Mouse (Mus musculus) lung, adult 2 months (tissue): Measurements from ENCODE around the gene Zfp619. TPM values are rescaled to one million over a fixed set of nuclear protein-coding genes. Genes with fewer than 3 reads are reported as not detected.
"Not testable (repeated sequence)": the region's sequence is repeated elsewhere in the genome, so short reads cannot be mapped to it uniquely, and the experiment has no call there.

Source experiments
- DNase-seq: peaks from one replicate; pipeline ENCODE4 v3.0.0; 2022
- H3K4me1 ChIP-seq: fragments of 200-500 bp; 2 replicates; pipeline ENCODE4 v1.6.1; 2011; ENCODE audit warnings: low read length; ENCODE audit not compliant: control insufficient read depth, insufficient read depth
- H3K4me3 ChIP-seq: fragments of 200-500 bp; replicated peaks from 2 replicates; pipeline ENCODE3; 2011; ENCODE audit warnings: low read depth, mild to moderate bottlenecking, control low read depth, low read length; ENCODE audit errors: extremely low read depth
- CTCF ChIP-seq: fragments of 200-500 bp; IDR thresholded peaks from 2 replicates; pipeline ENCODE4 v1.5.1; 2011; ENCODE audit warnings: mild to moderate bottlenecking, low read length, control low read depth; ENCODE audit not compliant: insufficient read depth
- POLR2A ChIP-seq: fragments of 200-500 bp; IDR thresholded peaks from 2 replicates; pipeline ENCODE4 v1.6.1; 2011; ENCODE audit warnings: low read depth, mild to moderate bottlenecking, control low read depth, low read length, borderline replicate concordance; ENCODE audit errors: extremely low read depth
- WGBS: fragments of 180-500 bp; shearing (Covaris S2); methylation state at CpG from one replicate; pipeline ENCODE4 v1.1.7; 2018; 5-methylcytosine and 5-hydroxymethylcytosine counted together
- polyA plus RNA-seq: library from polyadenylated mRNA; depleted of rRNA; stranded (reverse); fragments of >200 nt; gene quantifications from 2 replicates; pipeline ENCODE4 v1.2.3, GENCODE M21; 2012; rRNA removed

The Zfp619 gene
- polyA plus RNA-seq, 1 experiment = 0.56 TPM

- no peak for TF ChIP-seq CTCF
- TF ChIP-seq POLR2A = no peak
- Histone ChIP-seq H3K4me3 (no peak overlapping the region), H3K4me1 (no peaks in the 10 kb centered on the region)
- 94% methylated on average over 1 of the region's 1 CpGs for WGBS
- DNase-seq = no peak
Measured at GRCm38 (mm10) chr7:39588037-39588436, 70.5 kb downstream of the Zfp619 start.

GRCm38 (mm10) chr7:39588471-39589041, 71.0 kb downstream of the Zfp619 start:
- under 1% methylated on average over 47 of the region's 62 CpGs for WGBS
- H3K4me3 ChIP-seq = peak overlapping the region; percentile 16
- H3K4me1 ChIP-seq = not testable (repeated sequence)
- peak; percentile 17 for DNase-seq

- DNase-seq, H3K4me1 ChIP-seq: not testable (repeated sequence)
- WGBS = 50% methylated on average over 7 of the region's 7 CpGs
- peak overlapping the region; percentile 16 for H3K4me3 ChIP-seq
Measured at GRCm38 (mm10) chr7:39589044-39589443, 71.5 kb downstream of the Zfp619 start.

Other genes starting within 250 kb of the Zfp619 start
- not detected in 2 replicates for gene Gm5114, start 104.6 kb upstream of the Zfp619 start, polyA plus RNA-seq